Mouse (Mus musculus) lung, embryonic 14.5 days (tissue): ENCODE measurements at regions not wholly inside any gene's neighbourhood (a gene's known extent, or its start where the extent isn't known, plus 50 kb on each side); places are given as distances from the start of the nearest gene placed in this dataset.
A peak's percentile ranks its signal among the peaks of the same experiment; 100 is the strongest.

ENCODE experiments used
- ATAC-seq: fragments of 200-750 bp; cut with Nextera tagmentation; 2 replicates; pipeline ENCODE4 v1.8.0; 2017; ENCODE audit warnings: mild to moderate bottlenecking, moderate TSS enrichment, moderate library complexity; ENCODE audit not compliant: insufficient read depth
- DNase-seq: peaks from one replicate; pipeline ENCODE4 v3.0.0-alpha.2; 2015
- H3K27ac ChIP-seq: fragments of 300-500 bp; sonication (generic); 2 replicates; pipeline ENCODE4 v1.5.1; 2014; ENCODE audit warnings: low read depth, mild to moderate bottlenecking, moderate library complexity
- H3K27me3 ChIP-seq: fragments of 300-500 bp; sonication (generic); 2 replicates; pipeline ENCODE4 v1.6.1; 2014; ENCODE audit warnings: low read length, control low read depth; ENCODE audit not compliant: insufficient read depth
- H3K36me3 ChIP-seq: fragments of 300-500 bp; sonication (generic); 2 replicates; pipeline ENCODE4 v1.6.1; 2014; ENCODE audit warnings: control low read depth; ENCODE audit not compliant: insufficient read depth
- H3K4me1 ChIP-seq: fragments of 300-500 bp; sonication (generic); 2 replicates; pipeline ENCODE4 v1.6.1; 2014; ENCODE audit warnings: antibody characterized with exemption, control low read depth; ENCODE audit not compliant: insufficient read depth
- H3K4me2 ChIP-seq: fragments of 300-500 bp; sonication (generic); 2 replicates; pipeline ENCODE4 v1.6.1; 2014; ENCODE audit warnings: mild to moderate bottlenecking
- H3K4me3 ChIP-seq: fragments of 300-500 bp; sonication (generic); 2 replicates; pipeline ENCODE4 v1.5.1; 2014; ENCODE audit warnings: low read depth, low read length
- H3K9ac ChIP-seq: fragments of 300-500 bp; sonication (generic); 2 replicates; pipeline ENCODE4 v1.6.1; 2014
- H3K9me3 ChIP-seq: fragments of 300-500 bp; sonication (generic); 2 replicates; pipeline ENCODE4 v1.6.1; 2016; ENCODE audit warnings: low read depth, low read length, control low read depth
- CTCF ChIP-seq: IDR thresholded peaks from 2 replicates; pipeline ENCODE4 v1.5.1; 2016; ENCODE audit warnings: antibody characterized with exemption, low read depth
- WGBS: fragments of 180-500 bp; shearing (Covaris S2); extraction: QIAGEN DNeasy Blood & Tissue Kit; methylation state at CpG from one replicate; pipeline ENCODE4 v1.1.7; 2014; 5-methylcytosine and 5-hydroxymethylcytosine counted together

DNA sequence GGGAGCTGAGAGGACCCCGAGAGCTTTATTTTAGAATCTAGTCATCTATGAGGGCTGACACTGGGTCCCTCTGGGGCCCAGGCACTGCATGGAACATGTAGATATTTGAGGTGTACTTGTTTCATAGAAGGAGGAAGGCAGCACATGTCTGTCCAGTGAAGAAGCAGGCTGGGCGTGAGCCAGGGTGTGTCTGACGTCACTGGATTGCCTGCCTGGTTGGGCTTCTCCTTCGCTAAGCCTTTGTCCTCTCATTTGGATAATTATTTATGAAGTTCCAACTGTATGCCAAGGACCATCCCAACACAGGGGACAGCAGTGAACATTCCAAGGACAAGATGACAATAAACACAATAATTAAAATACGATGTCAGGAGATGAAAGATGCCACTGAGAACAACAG is 72.7 kb upstream of the Runx3 start:
- ATAC-seq (peak; percentile 74; the same call in 1 of the 2 replicates), DNase-seq (peak; percentile 83)
- H3K36me3 ChIP-seq: no peaks in the 10 kb centered on the region
- no peak overlapping the region for H3K4me3 ChIP-seq
- H3K4me2 ChIP-seq: no peak overlapping the region
- no peaks in the 10 kb centered on the region for H3K9me3 ChIP-seq
- H3K27me3 ChIP-seq: no peaks in the 10 kb centered on the region
- no peak for TF ChIP-seq CTCF
- 50% methylated on average over 5 of the region's 5 CpGs for WGBS
- H3K9ac ChIP-seq: no peak overlapping the region
- H3K4me1 ChIP-seq: peaks cover 5% of the 10 kb centered on the region; the same call in 1 of the 2 replicates
- H3K27ac ChIP-seq: 0 out of 2 replicates have a peak overlapping the region, but pooled peaks have one; percentile 43

DNA sequence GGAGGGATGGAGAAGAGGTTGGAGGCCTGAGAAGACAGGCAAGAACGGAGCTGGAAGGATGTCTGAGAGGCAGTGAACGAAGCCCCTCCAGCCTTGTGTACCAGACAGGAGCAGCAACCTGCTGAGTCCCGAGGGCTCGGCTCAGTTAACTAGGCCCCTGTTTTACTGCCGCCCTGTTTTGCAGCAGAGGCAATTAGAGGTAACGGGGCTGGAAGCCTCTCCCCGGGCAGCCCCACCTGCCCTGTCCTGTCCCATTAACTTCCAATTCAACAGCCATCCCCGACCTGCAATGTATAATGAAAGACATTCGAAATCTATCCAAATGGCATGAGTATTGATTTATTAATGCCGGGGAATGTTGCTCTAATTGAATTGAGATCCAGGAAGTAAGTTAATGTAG is 70.5 kb upstream of the Runx3 start:
- Histone ChIP-seq H3K9ac (no peak overlapping the region), H3K9me3 (no peaks in the 10 kb centered on the region), H3K27me3 (no peaks in the 10 kb centered on the region), H3K4me3 (no peak overlapping the region), H3K27ac (no peak overlapping the region), H3K4me2 (no peak overlapping the region), H3K4me1 (peaks cover 5% of the 10 kb centered on the region; the same call in 1 of the 2 replicates), H3K36me3 (no peaks in the 10 kb centered on the region)
- TF ChIP-seq CTCF: no peak
- WGBS: 78% methylated on average over 10 of the region's 10 CpGs
- no peak for ATAC-seq
- no peak for DNase-seq

DNA sequence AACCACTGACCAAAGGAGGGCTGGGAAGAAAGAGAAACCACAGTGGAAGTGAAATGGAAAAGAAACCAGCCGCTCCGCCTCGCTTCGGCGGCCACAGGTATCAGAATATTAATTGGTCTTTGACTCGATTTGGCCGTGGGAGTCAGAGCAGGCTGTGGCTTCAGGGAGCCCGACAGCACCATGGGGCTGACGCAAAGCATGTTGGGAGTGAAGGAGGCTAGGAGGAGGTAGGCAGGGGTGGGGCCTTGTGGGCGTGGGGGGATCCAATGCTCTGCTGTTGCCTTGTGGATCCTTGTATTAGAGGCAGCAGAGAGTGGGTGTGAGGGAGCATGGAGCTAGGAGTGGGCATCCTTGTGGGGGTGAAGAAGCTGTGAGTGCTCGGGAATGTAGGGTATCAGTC is 69.0 kb upstream of the Runx3 start:
- H3K4me2 ChIP-seq: no peak overlapping the region
- no peak overlapping the region for H3K9ac ChIP-seq
- H3K9me3 ChIP-seq: no peaks in the 10 kb centered on the region
- ATAC-seq (no peak), DNase-seq (no peak)
- H3K36me3 ChIP-seq: no peaks in the 10 kb centered on the region
- WGBS: 76% methylated on average over 11 of the region's 11 CpGs
- H3K4me1 ChIP-seq: peaks cover 5% of the 10 kb centered on the region; the same call in 1 of the 2 replicates
- no peaks in the 10 kb centered on the region for H3K27me3 ChIP-seq
- no peak overlapping the region for H3K4me3 ChIP-seq
- TF ChIP-seq CTCF: no peak
- no peak overlapping the region for H3K27ac ChIP-seq

DNA sequence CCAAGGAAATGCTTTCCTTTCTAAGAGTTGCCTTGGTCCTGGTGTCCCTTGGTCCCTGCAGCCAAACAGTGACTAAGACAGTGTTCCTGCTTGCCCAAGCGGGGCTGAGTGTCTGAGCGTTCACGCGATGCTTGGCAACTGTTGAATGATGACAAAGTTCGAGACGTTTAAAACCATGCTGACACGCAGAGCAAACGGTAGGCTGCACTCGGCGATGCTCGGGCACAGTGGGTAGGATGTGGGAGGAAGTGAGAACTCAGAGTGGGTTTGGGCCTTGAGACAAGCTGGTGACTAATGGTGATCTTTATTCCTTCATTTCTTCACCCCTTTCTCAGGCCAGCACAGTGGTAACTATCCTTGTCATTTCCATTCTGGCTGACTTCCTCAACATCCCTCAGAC is 66.9 kb upstream of the Runx3 start:
- WGBS: 92% methylated on average over 11 of the region's 11 CpGs

DNA sequence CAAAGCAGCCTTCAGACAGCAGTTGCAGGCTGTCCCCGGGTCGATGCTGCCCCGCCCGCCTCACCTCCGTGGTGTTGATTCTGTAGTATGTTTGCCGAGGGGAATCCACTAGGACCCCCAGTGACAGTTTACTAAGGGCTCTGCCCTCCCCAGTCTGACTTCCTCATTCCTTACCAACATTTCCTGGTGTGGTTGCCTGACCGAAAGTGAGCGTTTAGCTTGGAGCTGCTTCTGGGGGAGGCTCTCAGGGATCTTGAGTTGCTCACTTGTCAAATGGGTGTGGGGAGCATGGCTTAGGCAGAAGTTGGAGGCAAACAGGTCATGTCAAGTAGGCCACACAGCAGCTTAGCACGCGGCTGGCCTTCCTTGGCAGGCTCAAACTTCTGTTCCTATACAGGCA is 66.1 kb upstream of the Runx3 start:
- Histone ChIP-seq H3K9me3 (no peaks in the 10 kb centered on the region), H3K27ac (no peak overlapping the region), H3K4me1 (no peaks in the 10 kb centered on the region), H3K4me2 (no peak overlapping the region), H3K9ac (no peak overlapping the region), H3K4me3 (no peak overlapping the region), H3K36me3 (no peaks in the 10 kb centered on the region), H3K27me3 (no peaks in the 10 kb centered on the region)
- TF ChIP-seq CTCF: no peak
- DNase-seq (peak; percentile 7), ATAC-seq (no peak)
- WGBS: 47% methylated on average over 10 of the region's 10 CpGs

More for the DNA sequence above, 66.9 kb upstream of the Runx3 start:
- H3K4me3 ChIP-seq: no peak overlapping the region
- ATAC-seq (no peak), DNase-seq (no peak)
- H3K9me3 ChIP-seq: no peaks in the 10 kb centered on the region
- TF ChIP-seq CTCF: no peak
- no peak overlapping the region for H3K4me2 ChIP-seq
- no peak overlapping the region for H3K27ac ChIP-seq
- no peaks in the 10 kb centered on the region for H3K36me3 ChIP-seq
- H3K9ac ChIP-seq: no peak overlapping the region
- no peaks in the 10 kb centered on the region for H3K27me3 ChIP-seq
- no peaks in the 10 kb centered on the region for H3K4me1 ChIP-seq

DNA sequence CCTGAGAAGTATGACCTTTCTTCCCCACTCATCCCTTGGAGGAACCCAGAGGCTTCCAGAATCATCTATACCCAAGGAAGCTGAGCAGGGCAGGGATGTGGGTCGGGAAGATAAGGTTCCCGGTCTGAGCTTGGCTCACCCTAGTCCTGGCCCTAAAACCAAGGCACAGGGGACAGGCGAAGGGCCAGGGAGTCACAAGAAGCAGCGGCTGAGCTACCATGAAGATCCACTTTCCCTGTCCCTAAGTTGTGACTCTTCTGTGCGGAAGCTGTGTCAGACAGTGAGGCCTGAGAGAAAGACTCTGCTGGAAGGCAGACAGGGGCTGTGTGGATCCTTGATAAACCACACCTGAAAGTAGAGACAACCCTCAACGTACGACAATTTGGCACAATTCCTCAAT is 64.1 kb upstream of the Runx3 start:
- WGBS: 92% methylated on average over 7 of the region's 7 CpGs
- TF ChIP-seq CTCF: no peak

DNA sequence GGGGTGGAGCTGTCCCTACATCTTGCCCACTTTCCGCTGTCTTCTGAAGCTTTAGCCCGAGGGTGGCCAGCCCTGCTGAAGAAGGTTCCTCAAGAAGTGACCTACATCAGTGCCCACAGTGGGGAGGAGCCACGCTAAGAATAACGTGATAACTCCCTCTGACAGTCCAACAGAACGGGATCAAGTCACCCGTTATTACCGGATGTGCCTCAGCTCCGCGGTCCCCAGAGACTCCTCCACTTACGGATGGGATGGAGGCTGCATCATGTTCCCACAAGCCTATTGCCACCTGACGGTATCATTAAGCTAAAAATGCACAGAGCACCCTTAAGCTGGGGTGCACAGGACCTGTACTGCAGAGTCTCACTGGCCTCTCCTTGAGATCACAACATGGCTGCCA is 63.2 kb upstream of the Runx3 start:
- H3K27ac ChIP-seq: no peak overlapping the region
- ATAC-seq (no peak), DNase-seq (no peak)
- H3K9ac ChIP-seq: no peak overlapping the region
- no peaks in the 10 kb centered on the region for H3K36me3 ChIP-seq
- H3K4me3 ChIP-seq: no peak overlapping the region
- 82% methylated on average over 11 of the region's 11 CpGs for WGBS
- no peaks in the 10 kb centered on the region for H3K9me3 ChIP-seq
- H3K4me1 ChIP-seq: no peaks in the 10 kb centered on the region
- no peaks in the 10 kb centered on the region for H3K27me3 ChIP-seq
- no peak overlapping the region for H3K4me2 ChIP-seq
- no peak for TF ChIP-seq CTCF

More for the DNA sequence above, 64.1 kb upstream of the Runx3 start:
- Histone ChIP-seq H3K27me3 (no peaks in the 10 kb centered on the region), H3K36me3 (no peaks in the 10 kb centered on the region), H3K4me1 (no peaks in the 10 kb centered on the region), H3K4me3 (no peak overlapping the region), H3K9ac (no peak overlapping the region), H3K4me2 (no peak overlapping the region), H3K27ac (no peak overlapping the region), H3K9me3 (no peaks in the 10 kb centered on the region)
- ATAC-seq (no peak), DNase-seq (no peak)

DNA sequence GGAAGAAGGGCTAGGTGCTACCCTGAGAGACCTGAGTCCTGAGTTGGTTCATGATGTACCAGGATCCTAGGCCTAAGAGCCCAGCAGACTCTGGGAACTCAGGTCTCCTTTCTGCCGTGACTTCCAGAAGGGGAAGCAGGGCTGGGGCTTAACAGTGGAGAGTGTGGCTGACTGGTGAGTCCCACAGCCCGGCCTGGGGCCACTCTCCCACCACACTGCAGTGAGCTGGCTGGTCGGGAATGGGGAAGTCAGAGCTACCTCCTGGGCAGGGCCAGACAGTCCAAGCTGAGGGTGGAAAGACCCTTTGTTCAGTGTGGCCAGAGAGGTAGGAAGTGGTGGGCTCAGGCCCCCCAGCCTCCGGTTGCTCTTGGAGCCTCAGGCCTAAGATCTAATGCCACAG is 61.6 kb upstream of the Runx3 start:
- WGBS: 70% methylated on average over 4 of the region's 4 CpGs
- ATAC-seq: no peak
- no peak overlapping the region for H3K4me3 ChIP-seq
- no peaks in the 10 kb centered on the region for H3K27me3 ChIP-seq
- no peak for TF ChIP-seq CTCF
- no peaks in the 10 kb centered on the region for H3K4me1 ChIP-seq
- no peaks in the 10 kb centered on the region for H3K9me3 ChIP-seq
- no peak overlapping the region for H3K4me2 ChIP-seq
- no peaks in the 10 kb centered on the region for H3K36me3 ChIP-seq
- no peak overlapping the region for H3K9ac ChIP-seq
- no peak overlapping the region for H3K27ac ChIP-seq
- no peak for DNase-seq
